Mouse (Mus musculus): ENCODE data around the gene Emc1.

DNA sequence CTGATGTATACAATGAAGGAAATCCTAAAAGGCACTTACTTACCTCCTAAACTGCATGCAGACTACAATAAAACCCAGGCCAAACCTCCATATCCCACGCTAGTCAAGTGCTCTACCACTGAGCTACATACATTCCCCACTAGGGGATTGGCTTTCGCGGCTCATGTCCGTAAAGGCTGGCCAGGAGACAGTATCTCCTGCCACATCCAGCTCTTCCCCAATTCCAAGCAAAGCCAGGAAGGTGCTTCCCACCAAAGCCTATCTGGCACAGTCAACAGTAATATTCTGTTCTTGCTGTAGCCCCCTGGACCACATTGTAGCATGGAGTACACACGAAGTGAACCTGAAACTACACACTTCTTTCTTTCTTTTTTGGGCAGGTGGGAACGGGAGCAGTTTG, 42.7 kb upstream of the Emc1 start:
- TF ChIP-seq POLR2A (IDR thresholded peaks at IDR 0.05; ENCODE audit: control insufficient read depth, low read depth, low read length) (no peak), CTCF (IDR thresholded peaks at IDR 0.05; ENCODE audit: control insufficient read depth, insufficient read depth, insufficient replicate concordance, low read depth, low read length) (no peak)
